Mouse (Mus musculus): ENCODE measurements at regions not wholly inside any gene's neighbourhood (a gene's known extent, or its start where the extent isn't known, plus 50 kb on each side); places are given as distances from the start of the nearest gene placed in this dataset.

GRCm38 (mm10) chr12:48223298-48223697, 1159.2 kb upstream of the Foxg1 start:
- DNase-seq = no peak

- DNase-seq = peak; percentile 81
Measured at GRCm38 (mm10) chr12:48221976-48222800, 1160.3 kb upstream of the Foxg1 start.

- no peak for DNase-seq
Measured at GRCm38 (mm10) chr12:48181831-48182230, 1200.6 kb upstream of the Foxg1 start.

- DNase-seq = peak; percentile 9
Measured at GRCm38 (mm10) chr12:48173926-48174601, 1208.4 kb upstream of the Foxg1 start.

- DNase-seq = peak; percentile 2
Measured at GRCm38 (mm10) chr12:48146117-48146516, 1236.3 kb upstream of the Foxg1 start.

- DNase-seq = no peak
Measured at GRCm38 (mm10) chr12:48122996-48123395, 1259.5 kb upstream of the Foxg1 start.

GRCm38 (mm10) chr12:48099727-48100126, 1281.0 kb upstream of the Nova1 start:
- DNase-seq = no peak

- DNase-seq = no peak
Measured at GRCm38 (mm10) chr12:48086988-48087387, 1268.3 kb upstream of the Nova1 start.

GRCm38 (mm10) chr12:48083377-48083776, 1264.6 kb upstream of the Nova1 start:
- DNase-seq = no peak

- DNase-seq = no peak
Measured at GRCm38 (mm10) chr12:48062620-48062942, 1243.9 kb upstream of the Nova1 start.

- no peak for DNase-seq
Measured at GRCm38 (mm10) chr12:48061898-48062619, 1243.3 kb upstream of the Nova1 start.

GRCm38 (mm10) chr12:48020416-48020815, 1201.7 kb upstream of the Nova1 start:
- DNase-seq = no peak

GRCm38 (mm10) chr12:47975868-47976267, 1157.1 kb upstream of the Nova1 start:
- DNase-seq = no peak

- DNase-seq = no peak
Measured at GRCm38 (mm10) chr12:47969655-47970054, 1150.9 kb upstream of the Nova1 start.

GRCm38 (mm10) chr12:47954330-47954729, 1135.6 kb upstream of the Nova1 start:
- no peak for DNase-seq

GRCm38 (mm10) chr12:47939491-47939890, 1120.8 kb upstream of the Nova1 start:
- peak; percentile 7 for DNase-seq

- DNase-seq = no peak
Measured at GRCm38 (mm10) chr12:47927007-47927406, 1108.3 kb upstream of the Nova1 start.

Measured in embryo, embryonic 11 days (tissue).